Mouse (Mus musculus) liver, embryonic 13.5 days (tissue): ENCODE results near the gene Dpm1. TPM values are rescaled to one million over a fixed set of nuclear protein-coding genes. Genes with fewer than 3 reads are reported as not detected.

Experiments
- ATAC-seq: fragments of 200-750 bp; cut with Nextera tagmentation; 2 replicates; pipeline ENCODE4 v1.8.0; 2017; ENCODE audit warnings: low read depth, mild to moderate bottlenecking, moderate number of reproducible peaks, moderate library complexity
- DNase-seq: peaks from one replicate; pipeline ENCODE4 v3.0.0; 2022
- H3K27ac ChIP-seq: fragments of 300-500 bp; sonication (generic); 2 replicates; pipeline ENCODE4 v1.5.1; 2015; ENCODE audit warnings: moderate library complexity, mild to moderate bottlenecking, inconsistent platforms
- H3K27me3 ChIP-seq: fragments of 300-500 bp; sonication (generic); 2 replicates; pipeline ENCODE4 v1.6.1; 2015; ENCODE audit warnings: mild to moderate bottlenecking, inconsistent platforms
- H3K36me3 ChIP-seq: fragments of 300-500 bp; sonication (generic); 2 replicates; pipeline ENCODE4 v1.6.1; 2015; ENCODE audit warnings: mild to moderate bottlenecking, inconsistent platforms
- H3K4me1 ChIP-seq: fragments of 300-500 bp; sonication (generic); replicated peaks from 2 replicates; pipeline ENCODE4 v1.6.1; 2015; ENCODE audit warnings: inconsistent platforms
- H3K4me2 ChIP-seq: fragments of 300-500 bp; sonication (generic); 2 replicates; pipeline ENCODE4 v1.6.1; 2015; ENCODE audit warnings: inconsistent platforms, mild to moderate bottlenecking, moderate library complexity
- H3K4me3 ChIP-seq: fragments of 300-500 bp; sonication (generic); replicated peaks from 2 replicates; pipeline ENCODE4 v1.5.1; 2015; ENCODE audit warnings: mild to moderate bottlenecking, inconsistent platforms
- H3K9ac ChIP-seq: fragments of 300-500 bp; sonication (generic); 2 replicates; pipeline ENCODE4 v1.6.1; 2015; ENCODE audit warnings: mild to moderate bottlenecking, inconsistent platforms
- H3K9me3 ChIP-seq: fragments of 300-500 bp; sonication (generic); replicated peaks from 2 replicates; pipeline ENCODE4 v1.6.1; 2016; ENCODE audit warnings: inconsistent platforms
- WGBS: fragments of 180-500 bp; shearing (Covaris S2); methylation state at CpG from one replicate; pipeline ENCODE4 v1.1.7; 2015; ENCODE audit not compliant: insufficient replicate concordance; 5-methylcytosine and 5-hydroxymethylcytosine counted together
- polyA plus RNA-seq: library from polyadenylated mRNA; unstranded; fragments of >200 nt; fragmentation: Nextera tagmentation; extraction: Ambion mirVana; gene quantifications from 2 replicates; pipeline ENCODE4 v1.2.1, GENCODE M21; 2015

Gene Dpm1
- polyA plus RNA-seq, 1 experiment from 2014 or later, result 101 TPM

DNA sequence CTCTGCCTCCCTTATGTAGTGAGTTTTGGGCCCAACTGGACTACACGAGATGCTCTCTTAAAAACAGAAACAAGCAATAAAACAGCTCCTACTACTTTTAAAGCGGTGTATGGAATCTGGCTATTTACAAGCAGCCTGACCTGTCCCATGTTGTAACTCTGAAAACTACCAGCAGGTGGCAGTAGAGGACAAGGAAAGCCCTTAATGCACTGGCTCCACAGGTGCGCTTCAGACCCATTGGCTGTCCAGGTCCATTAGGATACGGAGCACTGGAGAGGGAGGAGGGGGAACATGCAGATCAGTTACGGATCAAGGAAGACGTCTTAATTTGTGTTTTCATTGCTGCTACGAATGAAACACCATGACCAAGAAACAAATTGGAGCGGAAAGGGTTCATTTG is 19.9 kb upstream of the Dpm1 start:
- WGBS, result 13% methylated on average over 8 of the region's 8 CpGs
- peak; percentile 51; the same call in 1 of the 2 replicates for ATAC-seq
- no peak overlapping the region for H3K4me3 ChIP-seq

DNA sequence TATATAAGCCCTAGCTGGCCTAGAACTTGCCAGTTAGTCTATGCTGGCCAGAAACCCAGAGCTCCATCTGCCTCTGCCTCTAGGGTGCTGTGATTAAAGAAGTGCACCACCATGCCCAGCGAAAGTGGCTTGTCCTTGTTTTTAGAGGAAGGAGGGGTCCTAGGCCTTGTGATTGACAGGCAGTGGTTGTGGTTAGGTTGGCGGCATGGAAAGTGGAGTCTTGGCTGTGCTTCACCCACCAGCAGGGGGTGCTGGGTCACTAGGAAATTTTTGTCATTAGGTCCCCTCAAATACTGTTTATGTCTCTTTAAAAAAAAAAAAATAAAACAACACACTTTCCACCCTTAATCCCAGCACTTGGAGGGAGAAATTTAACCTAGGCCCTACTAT is 18.5 kb upstream of the Dpm1 start:
- WGBS, result 10% methylated on average over 2 of the region's 2 CpGs
- H3K36me3 ChIP-seq, result no peaks in the 10 kb centered on the region
- DNase-seq (no peak), ATAC-seq (no peak)
- no peak overlapping the region for H3K4me3 ChIP-seq
- no peak overlapping the region for H3K27ac ChIP-seq
- H3K4me2 ChIP-seq, result no peak overlapping the region
- no peaks in the 10 kb centered on the region for H3K4me1 ChIP-seq
- H3K9me3 ChIP-seq, result no peaks in the 10 kb centered on the region
- no peak overlapping the region for H3K9ac ChIP-seq
- peaks cover 31% of the 10 kb centered on the region for H3K27me3 ChIP-seq

More for the DNA sequence above, 19.9 kb upstream of the Dpm1 start:
- Histone ChIP-seq H3K36me3 (no peaks in the 10 kb centered on the region), H3K27ac (no peak overlapping the region), H3K27me3 (peaks cover 37% of the 10 kb centered on the region), H3K9ac (no peak overlapping the region), H3K9me3 (no peaks in the 10 kb centered on the region), H3K4me2 (no peak overlapping the region), H3K4me1 (no peaks in the 10 kb centered on the region)
- DNase-seq, result peak; percentile 63

DNA sequence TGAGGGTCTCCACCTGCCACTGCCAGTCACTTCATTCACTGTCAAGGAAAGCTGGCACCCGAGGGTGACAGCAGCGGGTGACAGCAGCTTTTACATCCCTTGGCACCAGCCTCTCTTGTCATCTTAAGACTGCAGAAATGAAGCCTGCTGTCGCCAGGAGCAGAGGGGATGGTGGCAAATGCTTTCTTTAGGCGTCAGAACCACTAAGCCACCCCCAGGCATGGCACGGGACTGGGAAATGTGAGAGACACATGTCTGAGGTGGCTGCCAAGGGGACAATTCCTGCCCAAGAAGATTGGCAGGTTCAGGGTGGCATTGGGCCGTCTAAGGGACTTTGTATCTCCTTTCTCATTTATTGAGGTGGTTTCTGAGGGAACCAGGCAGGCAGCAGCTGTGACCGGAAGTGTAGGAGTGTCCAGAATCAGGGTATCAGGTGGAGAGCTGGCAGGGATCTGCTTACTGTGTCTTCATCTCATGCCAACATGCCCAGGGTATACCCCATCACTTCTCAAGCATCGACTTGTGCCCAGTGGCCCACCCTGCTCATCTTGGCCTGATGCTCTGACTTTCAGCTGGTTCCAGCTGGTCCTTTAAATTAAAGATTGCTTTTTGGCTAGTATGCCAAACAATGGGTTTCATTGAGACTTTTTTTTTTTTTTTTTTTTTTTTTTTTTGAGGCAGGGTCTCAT is 17.9 kb upstream of the Dpm1 start:
- no peak for DNase-seq
- H3K9me3 ChIP-seq, result no peaks in the 10 kb centered on the region
- no peak overlapping the region for H3K27ac ChIP-seq
- no peak overlapping the region for H3K4me2 ChIP-seq
- no peak for ATAC-seq
- H3K36me3 ChIP-seq, result no peaks in the 10 kb centered on the region
- no peaks in the 10 kb centered on the region for H3K4me1 ChIP-seq
- H3K9ac ChIP-seq, result no peak overlapping the region
- no peak overlapping the region for H3K4me3 ChIP-seq
- WGBS, result 50% methylated on average over 8 of the region's 8 CpGs
- H3K27me3 ChIP-seq, result peaks cover 26% of the 10 kb centered on the region

DNA sequence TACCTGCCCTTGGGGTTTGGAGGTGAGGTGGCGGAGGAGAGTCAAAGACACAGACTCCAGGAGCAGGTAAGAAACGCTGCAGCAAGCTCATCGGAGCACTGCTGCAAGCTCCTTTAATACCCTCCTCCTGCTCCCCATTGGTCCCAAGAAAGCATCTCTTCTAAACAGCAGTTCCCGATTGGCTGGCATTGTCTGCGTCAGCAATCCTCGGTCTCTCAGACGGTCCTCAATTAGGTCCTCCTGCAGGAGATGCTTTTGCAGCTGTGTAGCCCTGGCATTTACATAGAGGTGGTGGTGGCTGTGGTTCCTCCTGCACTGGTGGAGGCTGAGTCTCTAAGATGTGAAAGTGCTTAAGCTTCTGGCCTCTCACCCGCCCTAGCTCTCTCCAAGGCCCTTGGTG is 15.2 kb upstream of the Dpm1 start:
- DNase-seq, result no peak
- no peaks in the 10 kb centered on the region for H3K9me3 ChIP-seq
- WGBS, result 35% methylated on average over 8 of the region's 8 CpGs
- H3K27me3 ChIP-seq, result peaks cover 9% of the 10 kb centered on the region
- no peaks in the 10 kb centered on the region for H3K36me3 ChIP-seq
- H3K4me1 ChIP-seq, result no peaks in the 10 kb centered on the region
- H3K4me2 ChIP-seq, result no peak overlapping the region
- no peak for ATAC-seq
- no peak overlapping the region for H3K4me3 ChIP-seq
- no peak overlapping the region for H3K9ac ChIP-seq
- no peak overlapping the region for H3K27ac ChIP-seq

DNA sequence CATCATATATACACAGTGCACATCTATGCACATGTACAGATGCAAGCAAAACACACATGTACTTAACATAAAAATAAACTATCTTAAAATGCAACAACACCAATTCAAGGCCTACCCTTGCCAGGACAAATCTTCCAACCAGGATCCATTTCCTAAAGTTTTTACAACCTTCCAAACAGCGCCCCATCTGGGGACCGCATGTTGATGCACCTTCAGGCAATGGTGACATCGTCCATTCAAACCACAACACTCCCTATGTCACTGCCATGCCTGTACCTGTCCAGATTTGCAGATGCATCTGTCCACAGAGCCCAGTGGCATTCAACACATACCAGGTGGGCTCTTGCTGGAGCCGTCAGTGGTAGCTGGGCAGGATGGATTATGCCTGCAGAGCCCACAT is 12.9 kb upstream of the Dpm1 start:
- DNase-seq (no peak), ATAC-seq (no peak)
- no peak overlapping the region for H3K4me2 ChIP-seq
- no peaks in the 10 kb centered on the region for H3K4me1 ChIP-seq
- 68% methylated on average over 4 of the region's 4 CpGs for WGBS
- H3K36me3 ChIP-seq, result no peaks in the 10 kb centered on the region
- H3K27me3 ChIP-seq, result peaks cover 9% of the 10 kb centered on the region
- H3K9me3 ChIP-seq, result peaks cover 1% of the 10 kb centered on the region; the same call in 1 of the 2 replicates
- no peak overlapping the region for H3K27ac ChIP-seq
- no peak overlapping the region for H3K4me3 ChIP-seq
- no peak overlapping the region for H3K9ac ChIP-seq

GRCm38 (mm10) chr2:168242841-168243240 is 12.4 kb upstream of the Dpm1 start:
- Histone ChIP-seq H3K9me3 (peaks cover 3% of the 10 kb centered on the region; the same call in 1 of the 2 replicates), H3K9ac (no peak overlapping the region), H3K4me3 (no peak overlapping the region), H3K27me3 (peaks cover 9% of the 10 kb centered on the region), H3K4me1 (no peaks in the 10 kb centered on the region), H3K27ac (no peak overlapping the region), H3K4me2 (no peak overlapping the region), H3K36me3 (no peaks in the 10 kb centered on the region)
- DNase-seq (no peak), ATAC-seq (no peak)

- Histone ChIP-seq H3K9ac (no peak overlapping the region), H3K4me1 (peaks cover 3% of the 10 kb centered on the region; the same call in 1 of the 2 replicates), H3K4me3 (no peak overlapping the region), H3K36me3 (peaks cover 10% of the 10 kb centered on the region), H3K9me3 (peaks cover 3% of the 10 kb centered on the region; the same call in 1 of the 2 replicates), H3K27me3 (peaks cover 4% of the 10 kb centered on the region; the same call in 1 of the 2 replicates), H3K4me2 (no peak overlapping the region), H3K27ac (no peak overlapping the region)
- ATAC-seq (no peak), DNase-seq (no peak)
- WGBS, result 74% methylated on average over 4 of the region's 4 CpGs
These were observed 7.9 kb upstream of the Dpm1 start for GRCm38 (mm10) chr2:168238335-168238734.

GRCm38 (mm10) chr2:168233286-168233685 is 2.9 kb upstream of the Dpm1 start:
- peaks cover 22% of the 10 kb centered on the region for H3K36me3 ChIP-seq
- H3K27ac ChIP-seq, result no peak overlapping the region
- WGBS, result 78% methylated on average over 5 of the region's 5 CpGs
- DNase-seq (no peak), ATAC-seq (no peak)
- H3K4me3 ChIP-seq, result no peak overlapping the region
- peaks cover 2% of the 10 kb centered on the region; the same call in 1 of the 2 replicates for H3K9me3 ChIP-seq
- H3K27me3 ChIP-seq, result no peaks in the 10 kb centered on the region
- H3K4me1 ChIP-seq, result peaks cover 39% of the 10 kb centered on the region
- no peak overlapping the region for H3K9ac ChIP-seq
- no peak overlapping the region for H3K4me2 ChIP-seq

GRCm38 (mm10) chr2:168231471-168231829 is 1.1 kb upstream of the Dpm1 start:
- 53% methylated on average over 32 of the region's 33 CpGs for WGBS

GRCm38 (mm10) chr2:168230773-168231470 is 531 bp upstream of the Dpm1 start:
- no peaks in the 10 kb centered on the region for H3K27me3 ChIP-seq
- H3K36me3 ChIP-seq, result peaks cover 36% of the 10 kb centered on the region
- H3K4me3 ChIP-seq, result peak overlapping the region; percentile 100
- ATAC-seq (peak; percentile 54), DNase-seq (peak; percentile 21)
- H3K9ac ChIP-seq, result peak overlapping the region; percentile 97
- peak overlapping the region; percentile 86 for H3K27ac ChIP-seq
- H3K9me3 ChIP-seq, result no peaks in the 10 kb centered on the region
- 2% methylated on average over 98 of the region's 105 CpGs for WGBS
- peak overlapping the region; percentile 99 for H3K4me2 ChIP-seq
- peaks cover 46% of the 10 kb centered on the region for H3K4me1 ChIP-seq

More at GRCm38 (mm10) chr2:168231471-168231829, 1.1 kb upstream of the Dpm1 start:
- Histone ChIP-seq H3K9ac (peak overlapping the region; percentile 97), H3K27me3 (no peaks in the 10 kb centered on the region), H3K4me2 (peak overlapping the region; percentile 99), H3K4me3 (peak overlapping the region; percentile 100), H3K4me1 (peaks cover 46% of the 10 kb centered on the region), H3K9me3 (no peaks in the 10 kb centered on the region), H3K27ac (no peak overlapping the region), H3K36me3 (peaks cover 31% of the 10 kb centered on the region)
- DNase-seq, result no peak
- no peak for ATAC-seq

DNA sequence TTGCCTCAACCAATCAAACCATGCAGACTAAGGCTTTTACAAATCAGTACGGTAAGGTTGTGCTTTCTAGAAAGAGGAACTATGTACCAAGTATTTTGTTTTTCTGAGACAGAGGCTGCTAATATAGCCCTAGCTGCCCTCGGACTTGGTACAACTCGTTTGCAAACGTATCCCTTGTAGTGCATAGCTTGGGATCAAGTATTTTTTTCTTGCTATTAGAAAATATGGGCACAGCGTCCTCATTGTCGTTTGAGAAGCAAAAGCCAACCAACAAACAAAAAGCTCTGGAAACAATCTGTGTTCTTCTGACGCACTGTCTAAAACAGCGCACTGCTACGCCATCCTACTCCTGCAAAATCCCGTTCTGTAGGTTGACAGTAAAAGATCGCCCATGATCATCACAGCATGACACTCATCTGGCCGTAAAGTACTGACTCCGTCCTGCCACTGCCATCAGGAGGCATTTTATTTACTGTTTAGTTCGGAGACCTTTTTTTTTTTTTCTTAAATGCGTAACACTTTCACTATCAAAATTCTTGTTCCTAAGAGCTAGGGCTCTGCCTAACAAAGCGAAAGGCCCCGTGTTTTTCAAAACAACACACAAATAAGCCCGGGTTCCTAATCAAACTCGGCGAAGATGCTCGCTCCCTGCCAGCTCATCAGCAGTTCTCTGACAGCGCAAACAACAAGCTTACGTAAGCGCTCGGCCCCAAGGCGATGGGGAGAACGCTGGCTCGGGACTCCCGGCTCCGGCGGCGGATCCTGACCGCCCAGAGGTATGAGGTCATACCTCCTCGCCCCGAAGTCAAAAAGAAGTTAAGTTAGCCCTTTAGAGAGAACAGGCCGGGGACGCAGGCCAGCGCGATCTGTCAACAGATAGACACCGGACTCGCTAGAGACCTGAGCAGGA is 1.0 kb downstream of the Dpm1 start:
- Histone ChIP-seq H3K27me3 (no peaks in the 10 kb centered on the region), H3K36me3 (peaks cover 52% of the 10 kb centered on the region), H3K4me3 (peak overlapping the region; percentile 100), H3K4me2 (peak overlapping the region; percentile 99), H3K9ac (peak overlapping the region; percentile 97), H3K9me3 (no peaks in the 10 kb centered on the region), H3K4me1 (peaks cover 46% of the 10 kb centered on the region), H3K27ac (peak overlapping the region; percentile 86)
- ATAC-seq (peak; percentile 45), DNase-seq (peak; percentile 42)
- 11% methylated on average over 41 of the region's 41 CpGs for WGBS
